Mouse (Mus musculus) CH12.LX (cell line): ENCODE measurements around the gene Pgf. TPM values are rescaled to one million over a fixed set of nuclear protein-coding genes. Genes with fewer than 3 reads are reported as not detected.

ENCODE experiments used
- DNase-seq: peaks from one replicate; pipeline ENCODE4 v3.0.0-alpha.2; 2013; ENCODE audit errors: extremely low read depth
- H3K27ac ChIP-seq: 2 replicates; pipeline ENCODE4 v1.5.1; 2012; ENCODE audit warnings: low read depth, mild to moderate bottlenecking, control low read depth, moderate library complexity; ENCODE audit not compliant: insufficient read depth
- H3K27me3 ChIP-seq: replicated peaks from 2 replicates; pipeline ENCODE3; 2012; ENCODE audit warnings: inconsistent platforms
- H3K36me3 ChIP-seq, 2 experiments: replicated peaks in 1 of 2; 2 replicates each; pipeline versions ENCODE3 to v1.6.1; 2012; ENCODE audit warnings: inconsistent platforms in 1 of 2, low read length in 1 of 2, mild to moderate bottlenecking in 1 of 2, mixed read lengths in 1 of 2, moderate library complexity in 1 of 2; ENCODE audit not compliant: control insufficient read depth in 1 of 2, insufficient read depth in 1 of 2
- H3K4me1 ChIP-seq, 2 experiments: 2 replicates each; pipeline ENCODE4 v1.6.1; 2012; ENCODE audit warnings: inconsistent platforms in 1 of 2, moderate library complexity in 1 of 2; ENCODE audit not compliant: insufficient read depth in 2 of 2, control insufficient read depth in 1 of 2
- H3K4me2 ChIP-seq: 2 replicates; pipeline ENCODE4 v1.6.1; 2012; ENCODE audit warnings: low read depth, mild to moderate bottlenecking, control low read depth; ENCODE audit not compliant: poor library complexity, insufficient read depth, severe bottlenecking
- H3K4me3 ChIP-seq, 3 experiments: fragments of 150-350 bp in 1 of 3; sonication (generic) in 1 of 3; replicated peaks in 1 of 3; 2 replicates each; pipeline versions ENCODE3 to v1.5.1; 2011 to 2012; ENCODE audit warnings: low read depth in 2 of 3, low read length in 2 of 3, mild to moderate bottlenecking in 2 of 3, moderate library complexity in 2 of 3, control low read depth in 1 of 3, improper control_type of control experiment in 1 of 3, inconsistent platforms in 1 of 3, mixed read lengths in 1 of 3; ENCODE audit not compliant: poor library complexity in 1 of 3
- H3K79me2 ChIP-seq: replicated peaks from 2 replicates; pipeline ENCODE4 v1.6.1; 2012; ENCODE audit warnings: mild to moderate bottlenecking, moderate library complexity; ENCODE audit not compliant: control insufficient read depth, poor library complexity, insufficient read depth, severe bottlenecking; ENCODE audit errors: extremely low read depth
- H3K9ac ChIP-seq: 2 replicates; pipeline ENCODE4 v1.6.1; 2012; ENCODE audit warnings: low read depth, mild to moderate bottlenecking, control low read depth, moderate library complexity; ENCODE audit not compliant: insufficient read depth
- H3K9me3 ChIP-seq: replicated peaks from 2 replicates; pipeline ENCODE3; 2012; ENCODE audit warnings: low read length, inconsistent platforms, mixed read lengths
- CHD1 ChIP-seq: IDR thresholded peaks from 2 replicates; pipeline ENCODE4 v1.6.1; 2012; ENCODE audit warnings: low read depth, low read length, improper control_type of control experiment, inconsistent platforms
- CHD2 ChIP-seq: IDR thresholded peaks from 2 replicates; pipeline ENCODE4 v1.6.1; 2011; ENCODE audit warnings: low read length, improper control_type of control experiment
- CTCF ChIP-seq, 2 experiments: IDR thresholded peaks in 1 of 2; conservative IDR thresholded peaks in 1 of 2; 2 replicates each; pipeline ENCODE4 v1.5.1; 2011 to 2012; ENCODE audit warnings: low read depth in 2 of 2, low read length in 2 of 2, improper control_type of control experiment in 1 of 2, inconsistent platforms in 1 of 2, mild to moderate bottlenecking in 1 of 2, moderate library complexity in 1 of 2
- ETS1 ChIP-seq: conservative IDR thresholded peaks from 2 replicates; pipeline ENCODE4 v1.6.1; 2012; ENCODE audit warnings: low read depth, mild to moderate bottlenecking, inconsistent platforms, low read length, improper control_type of control experiment, moderate library complexity
- HCFC1 ChIP-seq: IDR thresholded peaks from 2 replicates; pipeline ENCODE4 v1.6.1; 2012; ENCODE audit warnings: low read depth, mild to moderate bottlenecking, inconsistent platforms, low read length, improper control_type of control experiment
- IRF4 ChIP-seq: IDR thresholded peaks from 2 replicates; pipeline ENCODE4 v1.6.1; 2014; ENCODE audit warnings: low read depth, mild to moderate bottlenecking, inconsistent platforms, low read length, improper control_type of control experiment
- JUN ChIP-seq: IDR thresholded peaks from 2 replicates; pipeline ENCODE4 v1.6.1; 2011; ENCODE audit warnings: low read depth, mild to moderate bottlenecking, low read length, improper control_type of control experiment, moderate library complexity; ENCODE audit not compliant: insufficient read depth
- KAT2A ChIP-seq: IDR thresholded peaks from 2 replicates; pipeline ENCODE4 v1.6.1; 2012; ENCODE audit warnings: low read length, improper control_type of control experiment, inconsistent platforms; ENCODE audit not compliant: insufficient replicate concordance
- MAFK ChIP-seq: IDR thresholded peaks from 2 replicates; pipeline ENCODE4 v1.6.1; 2011; ENCODE audit warnings: low read length, improper control_type of control experiment; ENCODE audit not compliant: insufficient replicate concordance
- MAZ ChIP-seq: IDR thresholded peaks from 2 replicates; pipeline ENCODE4 v1.6.1; 2012; ENCODE audit warnings: low read depth, mild to moderate bottlenecking, inconsistent platforms, low read length, improper control_type of control experiment, moderate library complexity
- MEF2A ChIP-seq: IDR thresholded peaks from 2 replicates; pipeline ENCODE4 v1.6.1; 2014; ENCODE audit warnings: low read depth, mild to moderate bottlenecking, inconsistent platforms, low read length, improper control_type of control experiment, borderline replicate concordance
- MXI1 ChIP-seq: IDR thresholded peaks from 2 replicates; pipeline ENCODE4 v1.6.1; 2011; ENCODE audit warnings: mild to moderate bottlenecking, low read depth, low read length, improper control_type of control experiment
- MYC ChIP-seq: IDR thresholded peaks from 2 replicates; pipeline ENCODE4 v1.6.1; 2011; ENCODE audit warnings: low read depth, mild to moderate bottlenecking, improper control_type of control experiment, low read length
- NELFE ChIP-seq: IDR thresholded peaks from 2 replicates; pipeline ENCODE4 v1.6.1; 2011; ENCODE audit warnings: low read depth, low read length, improper control_type of control experiment
- NRF1 ChIP-seq: IDR thresholded peaks from 2 replicates; pipeline ENCODE4 v1.6.1; 2014; ENCODE audit warnings: low read depth, mild to moderate bottlenecking, inconsistent platforms, low read length, improper control_type of control experiment, moderate library complexity
- PAX5 ChIP-seq: IDR thresholded peaks from 2 replicates; pipeline ENCODE4 v1.6.1; 2012; ENCODE audit warnings: low read length, inconsistent platforms, mixed read lengths
- POLR2A ChIP-seq: IDR thresholded peaks from 2 replicates; pipeline ENCODE4 v1.6.1; 2011; ENCODE audit warnings: low read depth, mild to moderate bottlenecking, improper control_type of control experiment, low read length
- RCOR1 ChIP-seq: conservative IDR thresholded peaks from 2 replicates; pipeline ENCODE4 v1.6.1; 2012; ENCODE audit warnings: low read depth, mild to moderate bottlenecking, inconsistent platforms, low read length, improper control_type of control experiment
- SIN3A ChIP-seq: IDR thresholded peaks from 2 replicates; pipeline ENCODE4 v1.6.1; 2012; ENCODE audit warnings: low read length, improper control_type of control experiment, inconsistent platforms
- SMC3 ChIP-seq: IDR thresholded peaks from 2 replicates; pipeline ENCODE4 v1.6.1; 2011; ENCODE audit warnings: low read depth, low read length, improper control_type of control experiment
- ZC3H11A ChIP-seq: IDR thresholded peaks from 2 replicates; pipeline ENCODE4 v1.6.1; 2012; ENCODE audit warnings: low read depth, mild to moderate bottlenecking, inconsistent platforms, low read length, improper control_type of control experiment
- ZNF384 ChIP-seq: IDR thresholded peaks from 2 replicates; pipeline ENCODE4 v1.6.1; 2012; ENCODE audit warnings: low read depth, low read length, improper control_type of control experiment, inconsistent platforms
- dilution Hi-C: fragments of 300-500 bp; cut with MboI; formaldehyde crosslinking; loops from 2 replicates; pipeline ENCODE4 v1.14.3; 2020; ENCODE audit warnings: low sequenced_read_pairs; ENCODE audit not compliant: extremely low pct_unique_long_range_greater_than_20kb, extremely low pct_ligation_motif_present
- in situ Hi-C: fragments of 300-500 bp; cut with MboI; formaldehyde crosslinking; loops from 3 replicates; pipeline ENCODE4 v1.14.3; 2019; ENCODE audit warnings: low sequenced_read_pairs, low pct_ligation_motif_present, low pct_unique_long_range_greater_than_20kb, mixed read lengths
- polyA plus RNA-seq: library from polyadenylated mRNA; unstranded; fragments of >175 nt; gene quantifications from 2 replicates; pipeline ENCODE4 v1.2.1, GENCODE M21; 2012; ENCODE audit warnings: low read depth; ENCODE audit not compliant: insufficient read length
- total RNA-seq, 2 experiments: library from RNA; depleted of rRNA; stranded (reverse); fragments of 300-350 nt in 1 of 2; fragments of >200 nt in 1 of 2; gene quantifications; 2 replicates each; pipeline ENCODE4 v1.2.3; 2012 to 2014

Gene Pgf
- total and polyA plus RNA-seq, 3 experiments = 0.34 to 0.73 (median 0.64) TPM

DNA sequence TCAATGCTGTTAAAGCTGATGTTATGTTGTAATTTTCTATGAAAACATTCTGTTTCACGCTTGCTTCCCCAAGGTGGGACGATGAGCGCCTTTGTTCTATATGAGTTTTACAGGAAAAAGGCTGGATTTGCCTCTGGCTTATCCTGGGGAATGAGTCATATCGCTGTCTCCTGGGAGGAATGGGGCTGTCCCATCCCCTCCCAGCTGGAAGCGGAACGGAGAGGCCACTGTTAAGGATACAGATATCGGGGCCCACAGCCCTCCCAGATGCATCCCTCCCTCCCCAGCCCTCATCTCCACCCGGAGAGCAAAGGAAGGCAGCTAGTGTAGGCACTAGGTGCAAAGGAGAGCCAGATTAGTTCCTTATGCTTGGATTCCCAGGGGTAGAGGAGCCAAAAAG is 8.2 kb upstream of the Pgf start:
- H3K4me1 ChIP-seq = peaks cover 0 to 2% of the 10 kb centered on the region in 2 experiments; a peak in 2 of 4 replicates
- H3K4me3 ChIP-seq = no peak overlapping the region
- H3K9ac ChIP-seq = no peak overlapping the region
- no peak overlapping the region for H3K4me2 ChIP-seq
- H3K27ac ChIP-seq = no peak overlapping the region
- no peaks in the 10 kb centered on the region for H3K9me3 ChIP-seq
- H3K27me3 ChIP-seq = peaks cover 46% of the 10 kb centered on the region
- H3K79me2 ChIP-seq = no peaks in the 10 kb centered on the region
- H3K36me3 ChIP-seq = no peaks in the 10 kb centered on the region
- DNase-seq = no peak
- in situ Hi-C loops = no loop called here
- TF ChIP-seq MYC (no peak), MXI1 (no peak), NELFE (no peak), KAT2A (no peak), ZNF384 (no peak), CHD2 (no peak), PAX5 (no peak), RCOR1 (no peak), ZC3H11A (no peak), JUN (no peak), MAZ (no peak), NRF1 (no peak), ETS1 (no peak), SIN3A (no peak), IRF4 (no peak), MEF2A (no peak), MAFK (no peak)
- dilution Hi-C loops = no loop called here

DNA sequence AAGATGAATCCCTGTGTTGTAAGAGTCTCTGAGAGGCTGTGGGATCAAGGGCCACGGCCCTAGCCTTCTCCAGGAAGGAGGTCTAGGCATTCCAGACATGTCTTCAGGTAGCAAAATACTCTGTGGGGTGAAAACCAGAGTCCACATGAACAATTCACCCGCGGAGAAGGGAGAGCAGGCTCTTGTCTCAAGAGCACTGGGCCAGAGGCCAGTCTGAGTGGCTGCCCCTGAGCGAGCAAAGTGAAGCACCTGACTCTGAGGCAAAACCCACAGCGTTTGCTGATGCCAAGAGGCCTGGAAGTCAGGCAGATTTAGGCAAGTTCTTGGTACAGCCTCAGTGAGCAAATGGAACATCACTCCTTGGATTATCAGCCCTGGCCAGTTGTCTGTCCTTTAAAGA is 6.5 kb upstream of the Pgf start:
- no peak overlapping the region for H3K4me3 ChIP-seq
- H3K79me2 ChIP-seq = no peaks in the 10 kb centered on the region
- no peak overlapping the region for H3K27ac ChIP-seq
- H3K27me3 ChIP-seq = peaks cover 60% of the 10 kb centered on the region
- H3K4me1 ChIP-seq = no peaks in the 10 kb centered on the region; a peak in 1 of 4 replicates
- no peak for DNase-seq
- in situ Hi-C loops = no loop called here
- no peak overlapping the region for H3K9ac ChIP-seq
- H3K9me3 ChIP-seq = no peaks in the 10 kb centered on the region
- dilution Hi-C loops = no loop called here
- TF ChIP-seq SMC3 (no peak), HCFC1 (no peak), MAFK (no peak), NRF1 (no peak), ZC3H11A (no peak), ZNF384 (no peak), MAZ (no peak), CHD1 (no peak), POLR2A (no peak), CTCF (conservative IDR thresholded peaks at IDR 0.05 in 1 of 2, IDR thresholded peaks at IDR 0.05 in 1 of 2; ENCODE audit: low read depth in 2 of 2, low read length in 2 of 2) (no peak)
- no peaks in the 10 kb centered on the region for H3K36me3 ChIP-seq
- no peak overlapping the region for H3K4me2 ChIP-seq
